Mouse (Mus musculus) left cerebral cortex, adult 11 months (tissue): ENCODE measurements around the gene Cbl.
A peak's percentile ranks its signal among the peaks of the same experiment; 100 is the strongest.

Source experiments
- DNase-seq: peaks from one replicate; pipeline ENCODE4 v3.0.0; 2022; ENCODE audit warnings: low spot score

The Cbl gene

DNA sequence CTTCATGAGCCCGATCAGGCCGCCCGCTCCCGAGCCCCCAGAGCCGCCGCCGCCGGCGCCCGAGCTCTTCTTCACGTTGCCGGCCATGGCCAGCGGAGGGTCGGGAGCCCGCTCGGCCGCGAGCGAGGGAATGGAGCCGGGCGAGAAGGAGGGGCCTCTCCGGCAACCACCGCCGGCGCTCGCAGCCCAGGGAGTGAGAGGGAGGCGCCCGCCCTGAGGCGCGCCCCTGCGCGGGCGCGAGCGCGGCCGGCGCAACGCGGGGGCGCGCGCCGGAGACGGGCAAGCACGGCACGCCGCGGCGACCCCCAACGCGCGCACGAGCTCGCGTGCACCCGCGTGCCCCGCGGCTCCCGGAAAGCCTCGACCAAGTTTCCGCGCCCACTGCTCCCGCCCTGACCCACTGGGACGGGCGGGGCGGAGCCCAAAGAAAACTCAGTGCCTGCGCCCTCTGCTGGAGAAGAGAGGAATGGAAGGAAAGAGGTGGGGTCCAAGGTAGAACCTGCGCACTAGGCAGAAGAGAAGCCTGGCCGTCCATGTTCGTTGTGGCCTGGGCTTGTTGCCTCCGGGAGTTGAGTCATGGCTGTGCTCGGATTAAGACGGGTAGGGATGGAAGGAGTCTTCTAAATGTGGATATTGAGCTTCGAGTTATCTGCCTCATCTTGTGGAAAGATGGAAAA lies at the start of gene Cbl:
TSS of gene Cbl (minus strand) at position 248 of the 677 bp plus-strand sequence.
- DNase-seq: peak; percentile 98

GRCm38 (mm10) chr9:44283183-44283582 lies 49.3 kb upstream of the Cbl start:
- DNase-seq: no peak

- DNase-seq: no peak
Observed at GRCm38 (mm10) chr9:44269973-44270372, 36.1 kb upstream of the Cbl start.

- DNase-seq: no peak
Observed at GRCm38 (mm10) chr9:44269077-44269476, 35.2 kb upstream of the Cbl start.

DNA sequence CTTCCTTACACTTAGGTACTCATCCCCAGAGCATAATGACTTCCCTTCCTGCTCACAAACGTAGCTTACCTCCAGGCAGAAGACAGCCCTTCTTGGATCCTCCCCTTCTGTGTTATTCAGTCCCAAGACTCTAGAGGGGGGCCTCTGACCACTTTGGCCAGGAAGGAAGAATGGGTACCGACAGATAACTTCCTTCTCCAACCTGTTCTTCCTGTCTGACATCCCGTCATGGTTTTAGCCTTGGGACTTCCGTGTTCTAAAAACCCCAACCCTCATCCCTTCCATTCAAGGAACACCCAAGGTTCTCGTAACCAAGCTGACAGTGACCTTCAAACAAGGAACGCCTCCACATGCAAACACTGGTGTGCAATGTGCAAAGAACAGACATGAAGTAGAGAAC lies 34.6 kb upstream of the Cbl start, which contains the start of gene Nlrx1:
TSS of gene Nlrx1 (minus strand) at position 168 of the 400 bp plus-strand sequence.
- DNase-seq: no peak

GRCm38 (mm10) chr9:44268027-44268360 lies 34.1 kb upstream of the Cbl start:
- peak; percentile 61 for DNase-seq

DNA sequence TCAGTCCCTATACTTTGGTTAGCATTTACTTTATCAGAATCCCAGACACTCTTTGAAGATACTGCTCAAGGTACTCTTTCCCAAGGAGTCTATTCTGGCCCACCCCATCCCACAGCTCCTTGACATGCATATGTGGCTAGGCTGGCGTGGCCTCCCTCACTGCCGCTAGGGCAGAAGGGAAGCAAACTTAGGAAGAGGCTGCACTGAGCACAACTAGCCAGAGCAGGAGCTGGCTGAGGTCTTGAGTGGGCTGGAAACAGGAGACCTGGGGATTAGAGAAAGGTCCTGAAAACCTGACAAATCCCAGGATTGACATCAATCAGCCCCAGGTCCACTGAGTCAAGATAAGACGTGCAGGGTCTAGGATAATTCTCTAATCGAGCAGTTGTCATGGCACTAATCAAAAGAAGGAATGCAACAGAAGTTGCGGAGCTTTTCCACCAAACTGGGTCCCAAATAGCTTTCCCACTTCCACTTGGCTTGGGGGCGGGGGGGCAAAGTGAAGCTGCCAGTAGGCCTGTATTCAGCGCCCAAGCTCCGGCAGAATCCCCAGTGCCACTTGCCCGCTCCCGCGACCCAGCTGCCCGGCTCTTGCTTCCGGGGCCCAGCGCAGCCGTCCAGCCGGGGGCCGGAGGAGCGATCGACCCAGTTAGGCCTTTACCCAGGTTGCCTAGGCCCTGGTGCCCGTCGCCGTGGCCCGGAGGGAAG lies 33.6 kb upstream of the Cbl start:
- no peak for DNase-seq

DNA sequence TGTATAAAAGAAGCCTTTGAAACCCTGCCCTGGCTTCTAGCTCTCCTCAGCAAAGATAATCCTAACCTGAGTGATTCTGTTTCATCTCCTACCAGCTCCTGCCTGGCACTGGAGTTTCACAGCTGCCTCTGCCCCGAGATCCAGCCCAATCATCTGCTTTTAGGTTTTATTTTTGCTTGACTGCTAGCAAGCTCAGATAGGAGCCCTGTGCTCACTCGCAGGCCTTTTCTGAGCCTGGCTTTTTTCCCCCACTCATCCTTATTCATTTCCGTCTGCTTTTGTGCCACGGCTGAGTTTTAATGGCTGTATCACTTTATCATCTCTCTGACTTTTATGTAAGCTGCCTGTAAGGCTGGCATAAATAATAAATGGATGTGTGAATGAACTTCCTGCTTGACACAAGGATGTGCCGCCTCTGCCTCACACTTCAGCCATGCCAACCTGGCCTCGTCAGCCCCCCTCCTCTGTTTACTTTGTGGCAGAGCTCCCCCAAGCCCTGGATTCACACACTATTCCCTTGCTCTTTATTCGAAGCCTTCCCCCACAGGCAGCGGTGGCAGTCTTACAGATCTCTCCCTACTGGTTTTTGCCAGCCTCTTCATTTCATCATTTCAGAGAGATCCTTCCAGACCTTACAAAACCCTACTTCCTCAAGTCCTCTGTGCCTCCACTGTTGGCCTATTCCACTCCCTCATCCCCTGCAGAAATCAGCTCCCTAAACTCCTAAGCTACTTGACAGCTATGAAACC lies 32.8 kb upstream of the Cbl start:
- DNase-seq: peak; percentile 50

DNA sequence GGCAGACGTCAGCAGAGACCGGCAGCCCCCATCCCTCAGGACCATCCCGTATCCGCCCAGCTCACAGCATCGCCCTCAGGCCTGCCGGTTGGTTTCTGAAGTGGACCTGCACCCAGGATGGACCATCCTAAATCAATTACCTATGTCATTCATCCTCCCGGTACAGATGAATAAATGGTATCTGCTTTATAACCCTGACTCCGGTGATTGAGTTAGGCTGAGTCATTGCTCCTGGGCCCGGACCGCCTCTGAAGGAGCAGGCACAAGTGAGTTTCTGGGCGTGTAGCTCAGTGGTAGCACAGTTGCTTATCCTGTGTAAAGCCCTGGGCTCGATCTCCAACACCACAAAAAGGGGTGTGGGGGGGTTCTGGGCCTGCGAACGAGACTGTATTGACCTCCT lies 27.5 kb upstream of the Cbl start:
- DNase-seq: no peak

DNA sequence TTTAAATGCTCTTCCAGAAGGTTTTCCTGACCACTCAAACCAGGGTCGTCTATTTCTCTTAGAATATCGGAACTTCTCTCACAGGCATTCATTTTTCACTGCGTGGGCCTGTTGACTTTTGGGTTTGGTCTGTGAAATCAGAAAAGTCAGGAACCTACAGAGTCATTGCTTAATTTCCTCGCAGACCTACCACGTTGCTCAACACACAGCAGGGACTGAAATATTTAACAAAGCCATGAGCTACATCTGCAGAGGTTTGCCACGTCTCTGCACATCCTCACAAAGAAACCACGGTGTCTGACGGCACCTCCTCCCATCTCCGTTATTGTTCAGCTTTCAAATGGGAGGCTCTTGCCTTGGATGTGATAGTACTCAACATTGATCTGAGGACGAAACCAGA lies 25.2 kb upstream of the Cbl start:
- no peak for DNase-seq

DNA sequence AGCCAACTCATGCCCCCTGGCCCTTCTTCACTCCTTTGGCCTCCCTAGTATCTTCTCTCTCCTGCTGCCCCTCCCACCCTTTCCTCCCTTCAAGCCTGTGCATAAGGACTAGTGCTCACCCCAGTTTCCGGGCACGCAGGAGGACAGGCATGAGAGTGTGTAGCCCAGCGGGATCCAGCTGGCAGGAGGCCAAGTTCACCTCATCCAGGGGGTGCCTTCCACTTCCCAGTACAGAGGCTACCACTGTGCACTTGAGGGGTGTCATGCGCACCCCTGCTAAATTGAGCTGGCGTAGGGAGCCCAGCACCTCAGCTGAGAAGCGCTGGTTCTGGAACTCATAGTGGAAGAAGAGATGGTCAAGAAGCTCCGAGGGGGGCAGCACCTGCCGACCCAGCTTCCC lies 22.4 kb upstream of the Cbl start:
- DNase-seq: no peak

GRCm38 (mm10) chr9:44255136-44255521 lies 21.3 kb upstream of the Cbl start:
- DNase-seq: no peak

GRCm38 (mm10) chr9:44254508-44255135 lies 20.8 kb upstream of the Cbl start:
- DNase-seq: no peak

GRCm38 (mm10) chr9:44253441-44253840 lies 19.6 kb upstream of the Cbl start:
- no peak for DNase-seq

DNA sequence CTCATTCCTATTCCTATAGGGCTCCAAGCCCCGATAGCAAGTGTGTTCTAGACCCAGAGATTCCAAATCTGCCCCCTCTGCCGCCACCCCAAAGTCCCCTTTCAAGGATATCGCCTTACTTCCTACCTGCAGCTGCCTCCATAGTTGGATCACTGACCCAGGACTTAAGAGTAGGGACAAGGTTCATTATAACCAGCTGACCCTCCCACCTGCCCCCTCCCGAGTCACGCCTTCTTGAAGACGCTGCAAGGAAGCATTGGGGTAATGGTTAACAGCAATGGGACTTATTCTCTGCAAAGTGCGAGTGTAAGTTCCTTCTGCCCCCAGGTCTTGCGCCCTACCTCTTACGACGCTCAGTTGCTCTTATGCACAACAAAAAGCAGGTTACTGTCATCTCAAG lies 17.5 kb upstream of the Cbl start, which contains the start of gene Pdzd3:
TSS of gene Pdzd3 (minus strand) at position 158 of the 400 bp plus-strand sequence.
- DNase-seq: no peak

GRCm38 (mm10) chr9:44250445-44250844 lies 16.6 kb upstream of the Cbl start:
- no peak for DNase-seq

GRCm38 (mm10) chr9:44249181-44250146 lies 15.6 kb upstream of the Cbl start:
- peak; percentile 52 for DNase-seq

- DNase-seq: no peak
Observed at GRCm38 (mm10) chr9:44247907-44248306, 14.1 kb upstream of the Cbl start.

GRCm38 (mm10) chr9:44243621-44244020 lies 9.8 kb upstream of the Cbl start:
- no peak for DNase-seq

- no peak for DNase-seq
Observed at GRCm38 (mm10) chr9:44241418-44241817, 7.6 kb upstream of the Cbl start.

DNA sequence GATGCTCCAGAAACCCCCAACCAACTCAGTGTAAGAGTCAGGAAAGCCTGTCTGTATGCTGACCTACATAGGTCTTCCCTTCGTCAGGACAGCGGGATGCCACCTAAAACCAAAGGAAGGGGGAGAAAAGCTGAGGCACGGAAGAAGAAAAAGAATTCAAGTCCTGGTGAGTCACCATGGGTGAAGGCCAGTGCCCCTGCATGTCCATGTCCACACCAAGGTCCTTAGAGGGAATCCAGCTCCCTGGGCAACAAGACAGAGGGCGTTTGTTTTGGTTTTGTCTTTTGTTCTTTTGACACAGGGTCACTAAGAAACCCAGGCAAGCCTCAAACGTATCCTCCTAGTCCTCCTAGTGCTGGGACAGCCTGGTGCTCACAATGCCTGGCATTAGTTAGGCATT lies 7.1 kb upstream of the Cbl start:
- no peak for DNase-seq
